12 mouse cellular contexts compared by ENCODE assay signal in genomic region chr19:38944590-38945307, GRCm38 (mm10).
"Had no signal": no experiment of that assay in that cellular context is flagged by ENCODE, and none has a peak within 500 bp of the region (broad histone marks: within the 10 kb centered on the region; RNA-seq: fewer than 3 reads in every experiment).

No protein-coding gene starts in this region.

- ATAC-seq: liver, postnatal 0 days; midbrain, embryonic 16.5 days had no signal

- H3K4me3 ChIP-seq: left cerebral cortex, adult 2 months; limb, embryonic 12.5 days; liver, embryonic 13.5 days; lung, embryonic 15.5 days; midbrain, embryonic 12.5 days had no signal

- H3K27me3 ChIP-seq: limb, embryonic 12.5 days; liver, embryonic 13.5 days; lung, embryonic 15.5 days; midbrain, embryonic 12.5 days had no signal

- H3K27ac ChIP-seq: left cerebral cortex, adult 2 months; limb, embryonic 12.5 days; liver, embryonic 13.5 days; lung, embryonic 15.5 days; midbrain, embryonic 12.5 days; stomach, postnatal 0 days had no signal

- DNase-seq: kidney, postnatal 25 days; liver; liver, embryonic 13.5 days; liver, postnatal 0 days; right cerebral cortex, postnatal 14 days; thymus, postnatal 14 days had no signal

- H3K4me1 ChIP-seq: limb, embryonic 12.5 days; liver, embryonic 13.5 days; lung, embryonic 15.5 days; midbrain, embryonic 12.5 days had no signal
